Mouse (Mus musculus): ENCODE data around the gene Plxna3. TPM values are rescaled to one million over a fixed set of nuclear protein-coding genes. Genes with fewer than 3 reads are reported as not detected.
A peak's percentile ranks its signal among the peaks of the same experiment; 100 is the strongest.

The Plxna3 gene
- 51.3 and 55.4 TPM in 2 replicates for polyA plus RNA-seq (2016; fragmentation: Nextera tagmentation; extraction: Ambion mirVana)

DNA sequence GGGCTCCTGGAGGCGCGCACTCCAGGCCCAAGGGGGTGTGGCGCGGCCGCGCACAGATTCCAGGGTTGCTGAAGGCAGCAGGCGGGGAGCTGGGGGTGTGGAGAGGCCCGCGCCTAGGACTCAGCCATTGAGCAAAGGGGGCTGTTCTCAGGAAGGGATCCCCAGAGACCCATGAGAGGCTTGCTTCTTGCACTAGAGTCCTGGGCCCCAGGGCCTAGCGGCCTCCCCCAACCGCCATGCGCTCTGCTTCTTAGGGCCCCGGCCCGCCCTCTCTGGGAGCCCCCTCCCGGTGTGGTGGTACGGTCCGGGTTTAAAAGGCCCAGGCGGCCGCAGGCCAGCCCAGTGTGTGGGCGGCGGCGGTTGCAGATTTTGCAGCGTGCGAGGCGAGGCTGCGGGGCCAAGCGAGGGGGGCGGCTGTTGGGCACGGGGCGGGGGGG, at the start of gene Plxna3:
Gene Plxna3, plus strand, starts transcription at position 342 of the 437 bp plus-strand sequence.
- peak within 1 kb of the TSS; percentile 54 for H3K4me3 ChIP-seq
- 17% methylated on average over 24 of the region's 30 CpGs for WGBS
- H3K4me2 ChIP-seq (replicated peaks) = peak within 1 kb of the TSS; percentile 61
- ATAC-seq (ENCODE audit: low FRiP score, low read depth) = peak; percentile 92
- H3K27me3 ChIP-seq = no peaks in the 10 kb centered on the region
- H3K9me3 ChIP-seq = no peaks in the 10 kb centered on the region
- H3K27ac ChIP-seq (replicated peaks) = peak within 1 kb of the TSS; percentile 78
- peak within 1 kb of the TSS; percentile 75 for H3K9ac ChIP-seq (replicated peaks)
- H3K4me1 ChIP-seq = peaks cover 12% of the 10 kb centered on the region
- H3K36me3 ChIP-seq = peaks cover 14% of the 10 kb centered on the region

- 19% methylated on average over 14 of the region's 14 CpGs for WGBS
- H3K9ac ChIP-seq (replicated peaks) = peak overlapping the region; percentile 50
- H3K27ac ChIP-seq (replicated peaks) = no peak overlapping the region
- 0 out of 2 replicates have a peak, but pooled peaks have one; percentile 10 for ATAC-seq (ENCODE audit: low FRiP score, low read depth)
- H3K36me3 ChIP-seq = no peaks in the 10 kb centered on the region
- peak overlapping the region; percentile 58 for H3K4me3 ChIP-seq
- H3K4me2 ChIP-seq (replicated peaks) = peak overlapping the region; percentile 63
- no peaks in the 10 kb centered on the region for H3K27me3 ChIP-seq
- no peaks in the 10 kb centered on the region for H3K9me3 ChIP-seq
- peaks cover 16% of the 10 kb centered on the region; the same call in 1 of the 2 replicates for H3K4me1 ChIP-seq
Measured at GRCm38 (mm10) chrX:74281041-74281731, 47.7 kb upstream of the Plxna3 start.

GRCm38 (mm10) chrX:74281732-74282394, 47.0 kb upstream of the Plxna3 start, which contains the start of the genes Taz and Dnase1l1:
Taz (plus strand) TSS chrX:74281912.
Dnase1l1 (minus strand) TSS chrX:74282337.
- Histone ChIP-seq H3K9me3 (no peaks in the 10 kb centered on the region), H3K27ac (replicated peaks) (peak within 1 kb of the TSS; percentile 60), H3K4me2 (replicated peaks) (peak within 1 kb of the TSS; percentile 63), H3K4me1 (peaks cover 16% of the 10 kb centered on the region; the same call in 1 of the 2 replicates), H3K36me3 (no peaks in the 10 kb centered on the region), H3K27me3 (no peaks in the 10 kb centered on the region), H3K9ac (replicated peaks) (peak within 1 kb of the TSS; percentile 73), H3K4me3 (peak within 1 kb of the TSS; percentile 58)
- ATAC-seq (ENCODE audit: low FRiP score, low read depth) = peak; percentile 64
- WGBS = 21% methylated on average over 16 of the region's 16 CpGs

- Histone ChIP-seq H3K27me3 (no peaks in the 10 kb centered on the region), H3K4me1 (peaks cover 16% of the 10 kb centered on the region; the same call in 1 of the 2 replicates), H3K9me3 (no peaks in the 10 kb centered on the region), H3K4me3 (peak overlapping the region; percentile 58), H3K36me3 (no peaks in the 10 kb centered on the region), H3K9ac (replicated peaks) (peak overlapping the region; percentile 73), H3K4me2 (replicated peaks) (peak overlapping the region; percentile 63), H3K27ac (replicated peaks) (peak overlapping the region; percentile 60)
- 23% methylated on average over 39 of the region's 39 CpGs for WGBS
- ATAC-seq (ENCODE audit: low FRiP score, low read depth) = peak; percentile 78
Measured at GRCm38 (mm10) chrX:74282395-74283091, 46.3 kb upstream of the Plxna3 start.

DNA sequence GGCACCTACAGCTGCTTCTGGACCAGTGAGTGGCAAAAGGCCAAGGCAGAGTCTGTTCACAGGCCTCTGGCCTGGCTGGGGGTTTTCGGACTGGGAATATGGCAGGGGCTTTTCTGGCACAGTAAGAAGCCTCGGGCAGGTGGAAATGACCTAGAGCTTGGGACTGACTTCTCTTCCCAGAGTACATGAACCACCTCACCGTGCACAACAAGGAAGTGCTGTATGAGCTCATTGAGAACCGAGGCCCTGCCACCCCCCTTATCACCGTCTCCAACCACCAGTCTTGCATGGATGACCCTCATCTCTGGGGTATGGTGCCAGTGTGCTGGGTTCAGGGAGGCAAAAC, 45.8 kb upstream of the Plxna3 start:
- Histone ChIP-seq H3K4me3 (peak overlapping the region; percentile 58), H3K36me3 (no peaks in the 10 kb centered on the region), H3K4me2 (replicated peaks) (peak overlapping the region; percentile 63), H3K27me3 (no peaks in the 10 kb centered on the region), H3K9ac (replicated peaks) (peak overlapping the region; percentile 73), H3K27ac (replicated peaks) (peak overlapping the region; percentile 60; the same call in 1 of the 2 replicates), H3K4me1 (peaks cover 16% of the 10 kb centered on the region; the same call in 1 of the 2 replicates), H3K9me3 (no peaks in the 10 kb centered on the region)
- WGBS = 47% methylated on average over 5 of the region's 5 CpGs
- ATAC-seq (ENCODE audit: low FRiP score, low read depth) = peak; percentile 61

DNA sequence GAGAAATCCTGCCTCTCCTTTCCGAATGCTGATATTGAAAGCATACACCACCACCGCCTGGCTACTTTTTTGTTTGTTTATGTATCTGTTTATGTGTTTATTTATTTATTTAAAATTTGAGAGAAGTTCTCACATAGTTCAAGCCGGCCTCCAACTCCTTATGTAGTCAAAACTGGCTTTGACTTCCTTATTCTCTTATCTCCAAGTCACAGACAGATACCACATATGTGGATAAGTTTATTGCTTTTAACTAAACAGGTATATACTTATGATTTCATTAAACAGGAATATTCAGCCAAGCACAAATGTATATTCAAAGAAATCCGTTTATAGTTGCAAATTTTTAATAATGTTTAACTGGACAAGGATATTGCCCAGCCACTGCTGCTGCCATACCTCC, 35.4 kb upstream of the Plxna3 start:
- H3K27ac ChIP-seq (replicated peaks) = no peak overlapping the region
- no peak overlapping the region for H3K4me3 ChIP-seq
- H3K36me3 ChIP-seq = 0 out of 2 replicates have a peak, but pooled peaks cover 4% of the 10 kb centered on the region
- no peaks in the 10 kb centered on the region for H3K27me3 ChIP-seq
- 0 out of 2 replicates have a peak, but pooled peaks cover 2% of the 10 kb centered on the region for H3K4me1 ChIP-seq
- ATAC-seq (ENCODE audit: low FRiP score, low read depth) = no peak
- H3K9ac ChIP-seq (replicated peaks) = no peak overlapping the region
- WGBS = 74% methylated on average over 4 of the region's 4 CpGs
- no peak overlapping the region for H3K4me2 ChIP-seq (replicated peaks)
- no peaks in the 10 kb centered on the region for H3K9me3 ChIP-seq

DNA sequence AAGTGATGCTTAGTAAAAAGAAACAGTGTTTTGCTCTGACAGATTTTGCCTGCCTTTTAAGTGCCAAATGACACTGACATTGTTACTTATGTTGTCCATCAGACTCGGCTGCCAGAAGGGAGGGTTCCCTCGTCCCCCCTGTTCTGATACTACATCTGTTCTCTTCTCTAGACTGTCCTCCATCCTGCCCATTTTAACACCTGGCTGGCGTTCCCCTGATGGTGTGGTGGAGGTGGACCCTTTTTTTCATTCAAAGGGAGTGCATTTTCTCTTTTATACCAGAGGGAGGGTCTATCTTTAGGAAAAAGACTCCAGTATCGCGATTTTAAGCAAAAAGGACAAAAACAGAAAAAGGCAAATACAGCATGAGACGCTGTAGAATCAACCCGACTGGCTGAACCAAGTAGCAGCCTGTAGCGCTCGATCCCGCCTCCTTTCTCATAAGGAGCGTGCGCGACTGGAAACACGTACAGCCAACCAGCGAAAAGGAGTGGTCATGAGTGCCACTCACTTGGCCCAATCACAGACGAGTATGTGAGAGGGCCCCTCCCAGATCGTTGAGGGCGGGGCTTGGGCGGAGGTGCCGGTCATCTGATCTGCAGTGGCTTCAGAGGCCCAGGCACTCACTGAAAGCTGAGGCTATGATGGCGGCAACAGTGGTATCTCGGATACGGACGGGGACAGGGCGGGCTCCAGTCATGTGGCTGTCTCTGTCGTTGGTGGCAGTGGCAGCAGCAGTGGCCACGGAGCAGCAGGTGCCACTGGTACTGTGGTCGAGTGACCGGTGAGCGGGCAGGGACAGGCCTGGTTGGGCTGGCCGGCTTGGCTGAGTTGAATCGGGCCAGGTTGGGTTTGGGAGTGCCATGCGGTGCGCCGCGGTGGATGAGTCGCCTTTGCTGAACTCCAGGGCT, 32.1 kb upstream of the Plxna3 start, which contains the start of gene Atp6ap1:
Gene Atp6ap1, plus strand, starts transcription at position 560 of the 911 bp plus-strand sequence.
- Histone ChIP-seq H3K9me3 (no peaks in the 10 kb centered on the region), H3K27me3 (no peaks in the 10 kb centered on the region), H3K4me3 (peak within 1 kb of the TSS; percentile 66), H3K36me3 (peaks cover 17% of the 10 kb centered on the region), H3K9ac (replicated peaks) (peak within 1 kb of the TSS; percentile 62), H3K27ac (replicated peaks) (peak within 1 kb of the TSS; percentile 46), H3K4me1 (0 out of 2 replicates have a peak, but pooled peaks cover 2% of the 10 kb centered on the region), H3K4me2 (replicated peaks) (peak within 1 kb of the TSS; percentile 63)
- ATAC-seq (ENCODE audit: low FRiP score, low read depth) = peak; percentile 99
- 29% methylated on average over 37 of the region's 37 CpGs for WGBS

DNA sequence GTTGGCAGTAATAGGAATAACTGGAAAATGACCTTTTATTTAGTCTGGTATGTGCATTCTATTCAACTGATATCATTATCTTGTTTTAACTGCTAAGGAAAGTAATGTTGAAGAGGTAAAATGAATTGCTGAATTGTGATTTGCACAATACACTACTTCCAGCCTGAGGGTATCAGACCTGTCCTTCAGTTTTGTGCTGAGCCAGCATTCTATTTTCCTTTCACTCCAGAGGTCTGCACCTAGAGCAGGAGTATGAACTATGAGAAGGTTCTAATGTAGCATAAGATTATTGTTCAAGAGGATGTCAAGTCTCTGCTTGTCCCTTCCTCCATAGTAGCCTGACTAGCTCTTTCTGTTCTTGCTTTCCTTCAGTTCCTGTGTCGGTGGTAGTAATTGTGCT, 30.5 kb upstream of the Plxna3 start:
- Histone ChIP-seq H3K4me3 (no peak overlapping the region), H3K9me3 (no peaks in the 10 kb centered on the region), H3K9ac (replicated peaks) (no peak overlapping the region), H3K27ac (replicated peaks) (no peak overlapping the region), H3K4me2 (replicated peaks) (no peak overlapping the region), H3K4me1 (0 out of 2 replicates have a peak, but pooled peaks cover 2% of the 10 kb centered on the region), H3K36me3 (peaks cover 31% of the 10 kb centered on the region), H3K27me3 (no peaks in the 10 kb centered on the region)
- 89% methylated on average over 1 of the region's 1 CpGs for WGBS
- no peak for ATAC-seq (ENCODE audit: low FRiP score, low read depth)

- H3K36me3 ChIP-seq = peaks cover 33% of the 10 kb centered on the region
- no peak overlapping the region for H3K27ac ChIP-seq (replicated peaks)
- H3K27me3 ChIP-seq = no peaks in the 10 kb centered on the region
- ATAC-seq (ENCODE audit: low FRiP score, low read depth) = no peak
- no peaks in the 10 kb centered on the region for H3K9me3 ChIP-seq
- H3K4me3 ChIP-seq = no peak overlapping the region
- no peak overlapping the region for H3K9ac ChIP-seq (replicated peaks)
- H3K4me2 ChIP-seq (replicated peaks) = no peak overlapping the region
- 0 out of 2 replicates have a peak, but pooled peaks cover 2% of the 10 kb centered on the region for H3K4me1 ChIP-seq
- 87% methylated on average over 3 of the region's 3 CpGs for WGBS
Measured at GRCm38 (mm10) chrX:74299721-74300120, 29.1 kb upstream of the Plxna3 start.

DNA sequence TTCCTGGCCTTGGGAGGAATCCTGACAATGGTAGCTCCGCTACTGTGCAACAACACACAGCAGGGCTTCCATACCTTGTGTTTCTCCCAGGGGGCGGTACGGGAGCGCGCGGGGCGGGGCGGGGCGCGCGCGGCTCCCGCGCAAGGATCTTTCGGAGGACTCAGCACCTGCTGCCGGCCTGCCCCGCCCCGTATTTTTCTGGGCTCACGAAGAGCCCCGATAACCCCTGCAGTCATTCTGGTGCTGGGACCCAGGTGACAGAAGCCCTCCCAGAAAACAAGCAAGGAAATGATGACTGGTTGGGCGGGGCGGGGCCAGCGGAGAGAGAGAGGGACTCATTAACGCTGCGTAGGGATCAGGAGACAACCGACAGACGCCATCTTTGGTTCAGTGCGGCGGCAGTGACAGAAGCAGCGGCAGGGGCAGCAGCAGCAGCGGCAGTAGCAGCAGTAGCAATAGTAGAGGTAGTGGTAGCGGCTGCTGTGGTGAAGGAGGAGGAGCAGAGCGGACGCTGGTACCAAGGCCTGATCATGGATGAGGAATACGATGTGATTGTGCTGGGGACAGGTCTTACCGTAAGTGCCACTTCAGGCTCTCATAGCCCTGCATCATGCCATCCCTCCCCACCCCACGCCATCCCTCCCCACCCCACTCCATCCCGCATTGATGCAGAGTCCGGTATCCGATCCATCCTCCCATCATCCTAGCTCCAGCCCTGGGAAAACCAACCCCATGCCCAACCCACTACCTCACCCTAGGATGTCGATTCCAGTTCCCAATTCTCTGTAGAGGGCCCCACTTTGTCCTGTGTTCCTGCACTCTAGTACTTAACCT, 23.8 kb upstream of the Plxna3 start, which contains the start of gene Gdi1:
Gene Gdi1, plus strand, starts transcription at position 132 of the 834 bp plus-strand sequence.
- peak within 1 kb of the TSS; percentile 70 for H3K4me2 ChIP-seq (replicated peaks)
- 25% methylated on average over 41 of the region's 41 CpGs for WGBS
- H3K9me3 ChIP-seq = no peaks in the 10 kb centered on the region
- H3K36me3 ChIP-seq = peaks cover 65% of the 10 kb centered on the region
- peak within 1 kb of the TSS; percentile 91 for H3K27ac ChIP-seq (replicated peaks)
- peaks cover 9% of the 10 kb centered on the region for H3K4me1 ChIP-seq
- peak within 1 kb of the TSS; percentile 84 for H3K9ac ChIP-seq (replicated peaks)
- peak; percentile 79 for ATAC-seq (ENCODE audit: low FRiP score, low read depth)
- peak within 1 kb of the TSS; percentile 60 for H3K4me3 ChIP-seq
- H3K27me3 ChIP-seq = no peaks in the 10 kb centered on the region
